Mouse (Mus musculus): Measurements from ENCODE around the gene Gm20683. TPM values are rescaled to one million over a fixed set of nuclear protein-coding genes. Genes with fewer than 3 reads are reported as not detected.
"Not testable (repeated sequence)": the region's sequence is repeated elsewhere in the genome, so short reads cannot be mapped to it uniquely, and the experiment has no call there.

The Gm20683 gene
- total RNA-seq, 2 experiments from 2014 or later: 29.0 to 29.5 TPM

GRCm38 (mm10) chr17:25875171-25876136 is 33.9 kb upstream of the Gm20683 start:
- peak; percentile 87 to 91 for DNase-seq (ENCODE audit: low spot score in 2 of 2)
- intact Hi-C loops (cut with DNase I): loop anchor here (1.0 to 5.0 kb wide), 2 partner anchors 42 to 47 kb away; partner anchors contain the start of gene Stub1

GRCm38 (mm10) chr17:25874721-25875170 is 33.2 kb upstream of the Gm20683 start, which contains the start of gene Mettl26:
Gene Mettl26, plus strand, starts transcription at chr17:25875074.
- peak; percentile 96 to 100 for DNase-seq (ENCODE audit: low spot score in 2 of 2)
- intact Hi-C loops (cut with DNase I): loop anchor here (1.0 to 5.0 kb wide), 2 partner anchors 41 to 48 kb away; partner anchors contain the start of gene Stub1

- no peak for DNase-seq (ENCODE audit: low spot score in 2 of 2)
- intact Hi-C loops (cut with DNase I): no loop called here
These were observed 32.7 kb upstream of the Gm20683 start for GRCm38 (mm10) chr17:25874148-25874720.

DNA sequence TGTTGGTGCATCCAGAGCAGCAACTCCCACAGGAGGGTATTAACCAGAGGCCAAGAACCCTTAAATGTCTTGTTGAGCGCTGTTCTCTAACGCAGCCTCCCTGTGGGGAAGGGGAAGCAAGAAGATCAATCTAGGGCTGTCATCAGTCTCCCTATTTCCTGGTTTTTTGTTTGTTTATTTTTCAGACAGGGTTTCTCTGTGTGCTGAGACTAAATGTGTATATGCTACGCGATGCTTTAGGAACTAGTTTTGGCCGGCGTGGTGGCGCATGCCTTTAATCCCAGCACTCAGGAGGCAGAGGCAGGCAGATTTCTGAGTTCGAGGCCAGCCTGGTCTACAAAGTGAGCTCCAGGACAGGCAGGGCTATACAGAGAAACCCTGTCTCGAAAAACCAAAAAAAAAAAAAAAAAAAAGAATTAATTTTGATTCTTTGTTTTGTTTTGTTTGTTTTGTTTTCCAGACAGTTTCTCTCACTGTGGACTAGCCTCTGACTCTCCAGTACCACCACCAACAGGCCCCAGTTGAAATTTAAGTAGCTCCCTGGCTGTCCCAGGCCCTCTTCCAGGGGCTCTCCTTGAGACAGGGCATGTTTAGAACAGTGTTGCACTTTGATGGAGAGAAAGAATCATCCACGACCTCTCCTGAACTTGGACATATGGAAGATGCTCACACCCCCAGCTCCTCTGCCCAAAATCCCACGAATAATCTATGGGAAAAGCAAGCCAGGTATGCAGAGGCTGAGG is 32.0 kb upstream of the Gm20683 start:
- no peak for DNase-seq (ENCODE audit: low spot score in 2 of 2)
- intact Hi-C loops (cut with DNase I): no loop called here

- intact Hi-C loops (cut with DNase I): no loop called here
- DNase-seq (ENCODE audit: low spot score in 2 of 2): no peak
These were observed 31.1 kb upstream of the Gm20683 start for GRCm38 (mm10) chr17:25872676-25873075.

DNA sequence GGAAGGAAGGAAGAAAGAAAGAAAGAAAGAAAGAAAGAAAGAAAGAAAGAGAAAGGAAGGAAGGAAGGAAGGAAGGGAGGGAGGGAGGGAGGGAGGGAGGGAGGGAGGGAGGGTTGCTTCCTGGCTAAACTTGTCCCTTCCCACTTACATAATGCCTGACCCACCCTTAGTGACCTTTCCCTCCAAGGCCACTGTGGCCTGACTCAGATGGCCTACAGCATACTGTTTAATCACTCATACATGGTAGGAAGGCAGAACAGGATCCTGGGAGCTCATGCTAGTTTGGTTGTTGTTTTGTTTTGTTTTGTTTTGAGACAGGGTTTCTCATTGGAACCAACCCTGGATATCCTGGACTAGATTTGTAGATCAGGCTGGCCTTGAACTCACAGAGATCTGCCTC is 30.0 kb upstream of the Gm20683 start:
- DNase-seq (ENCODE audit: low spot score in 2 of 2); intact Hi-C loops (cut with DNase I): not testable (repeated sequence)

GRCm38 (mm10) chr17:25869954-25870353 is 28.4 kb upstream of the Gm20683 start:
- no peak for DNase-seq (ENCODE audit: low spot score in 2 of 2)
- intact Hi-C loops (cut with DNase I): no loop called here

- DNase-seq (ENCODE audit: low spot score in 2 of 2): no peak
- intact Hi-C loops (cut with DNase I): no loop called here
These were observed 27.9 kb upstream of the Gm20683 start for GRCm38 (mm10) chr17:25869498-25869897.

- intact Hi-C loops (cut with DNase I): no loop called here
- DNase-seq (ENCODE audit: low spot score in 2 of 2): peak; percentile 76 to 80
These were observed 27.1 kb upstream of the Gm20683 start, which contains the start of gene Mcrip2 for GRCm38 (mm10) chr17:25868601-25869191. Gene Mcrip2, minus strand, starts transcription at chr17:25868764.

DNA sequence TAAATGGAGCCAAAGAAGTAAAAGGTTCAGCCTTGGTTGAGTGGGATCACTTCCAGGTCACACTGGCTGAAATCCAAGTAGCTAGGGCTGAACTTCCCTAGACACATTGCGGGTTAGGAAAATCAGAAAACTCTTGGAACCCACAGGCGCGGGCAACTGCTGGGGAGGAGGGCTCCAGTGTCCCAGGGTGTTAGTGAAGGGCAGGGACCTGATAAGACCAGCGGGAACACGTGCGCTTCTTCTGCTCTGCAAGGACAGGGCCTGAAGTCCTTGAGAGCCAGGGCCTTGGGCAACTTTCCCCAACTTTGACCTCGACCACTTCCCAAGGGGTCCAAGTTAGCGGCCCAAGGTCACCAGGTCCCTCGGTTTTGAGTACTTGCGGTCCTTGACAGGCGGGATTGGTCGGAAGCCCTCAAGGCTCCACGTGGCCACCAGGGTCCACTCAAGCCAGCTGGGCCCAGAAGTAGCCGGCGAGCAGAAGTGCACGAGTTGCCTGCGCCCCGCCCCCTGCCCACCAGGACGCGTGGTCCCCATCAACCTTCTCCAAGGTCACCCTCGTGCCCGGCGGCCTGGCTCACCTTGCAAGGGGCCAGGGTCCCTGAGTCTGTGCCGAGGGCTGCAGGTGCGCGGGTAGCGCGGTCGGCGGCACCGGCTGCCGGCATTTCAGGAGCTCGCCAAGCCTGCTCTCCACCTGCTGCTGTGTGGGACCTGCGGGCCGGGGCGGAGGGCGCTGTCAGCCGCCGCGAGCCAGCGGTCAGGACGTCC is 26.5 kb upstream of the Gm20683 start:
- no peak for DNase-seq (ENCODE audit: low spot score in 2 of 2)
- intact Hi-C loops (cut with DNase I): no loop called here

DNA sequence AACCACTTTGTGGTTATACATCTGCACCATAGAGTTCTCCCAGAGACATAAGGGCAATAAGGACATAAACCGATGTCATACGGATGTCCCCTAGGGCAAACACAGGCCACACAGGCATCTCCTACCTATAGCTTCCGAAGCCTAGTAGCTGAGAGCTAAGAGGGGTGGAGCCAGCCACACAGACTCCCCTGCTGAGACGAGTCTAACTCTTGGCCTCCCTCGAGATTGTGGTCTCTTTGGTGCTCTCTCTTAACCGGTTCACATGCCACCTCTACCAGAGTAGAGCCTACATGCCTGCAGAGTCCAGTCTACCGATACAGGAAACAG is 25.9 kb upstream of the Gm20683 start:
- intact Hi-C loops (cut with DNase I): no loop called here
- DNase-seq (ENCODE audit: low spot score in 2 of 2): no peak

DNA sequence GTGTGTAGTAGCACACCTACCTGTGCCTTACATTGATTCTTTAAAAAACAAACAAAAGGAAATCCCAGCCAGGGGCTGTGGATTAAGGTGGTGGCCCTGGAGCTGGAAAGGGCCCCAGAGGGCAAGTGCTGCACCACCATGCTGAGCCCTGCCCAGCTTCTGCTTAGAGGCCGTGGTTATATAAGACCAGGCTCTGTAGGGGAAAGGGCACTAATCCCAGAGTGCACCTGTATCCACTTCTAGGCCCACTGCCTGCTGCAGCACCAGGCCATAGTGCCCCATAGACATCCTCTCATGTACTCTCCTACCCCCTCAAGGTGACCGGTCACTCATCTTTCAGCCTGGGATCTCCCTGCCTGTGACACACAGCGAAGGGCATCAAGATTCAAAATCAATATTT is 24.6 kb upstream of the Gm20683 start:
- no peak for DNase-seq (ENCODE audit: low spot score in 2 of 2)
- intact Hi-C loops (cut with DNase I): no loop called here

- no peak for DNase-seq (ENCODE audit: low spot score in 2 of 2)
- intact Hi-C loops (cut with DNase I): no loop called here
These were observed 23.7 kb upstream of the Gm20683 start for GRCm38 (mm10) chr17:25865288-25865687.

- DNase-seq (ENCODE audit: low spot score in 2 of 2): no peak
- intact Hi-C loops (cut with DNase I): no loop called here
These were observed 22.7 kb upstream of the Gm20683 start for GRCm38 (mm10) chr17:25864311-25864710.

DNA sequence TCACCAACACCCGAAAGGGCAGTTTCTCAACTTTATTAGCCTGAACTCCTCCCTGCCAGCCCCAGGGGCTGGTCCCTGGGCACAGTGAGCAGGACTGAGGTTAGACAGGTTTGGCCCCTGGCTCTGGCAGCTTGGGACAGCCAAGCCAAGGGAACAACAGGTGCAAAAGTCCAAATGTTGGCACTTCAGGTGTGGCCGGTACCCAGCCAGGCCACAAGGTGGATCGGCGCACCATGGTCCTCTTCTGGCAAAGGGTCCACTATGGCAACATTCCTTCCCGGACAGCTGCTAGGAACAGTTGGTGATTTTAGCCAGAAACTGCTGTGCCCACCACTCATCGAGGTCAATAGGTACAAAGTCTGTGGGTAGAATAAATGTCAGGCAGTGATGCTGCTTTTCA is 22.1 kb upstream of the Gm20683 start:
- no peak for DNase-seq (ENCODE audit: low spot score in 2 of 2)
- intact Hi-C loops (cut with DNase I): no loop called here

- DNase-seq (ENCODE audit: low spot score in 2 of 2): no peak
- intact Hi-C loops (cut with DNase I): no loop called here
These were observed 20.4 kb upstream of the Gm20683 start for GRCm38 (mm10) chr17:25861704-25862612.

GRCm38 (mm10) chr17:25860832-25861703 is 19.5 kb upstream of the Gm20683 start, which contains the start of gene Wdr90:
Gene Wdr90, minus strand, starts transcription at chr17:25861501.
- DNase-seq (ENCODE audit: low spot score in 2 of 2): peak; percentile 94
- intact Hi-C loops (cut with DNase I): no loop called here

All from left cerebral cortex, postnatal 14 days (tissue).